Mouse (Mus musculus) forebrain, postnatal 0 days (tissue): Measurements from ENCODE around the gene Emilin1. TPM values are rescaled to one million over a fixed set of nuclear protein-coding genes. Genes with fewer than 3 reads are reported as not detected.

ENCODE experiments used
- ATAC-seq: fragments of 200-750 bp; cut with Nextera tagmentation; 2 replicates; pipeline ENCODE4 v1.8.0; 2017; ENCODE audit warnings: mild to moderate bottlenecking, moderate library complexity
- DNase-seq: peaks from one replicate; pipeline ENCODE4 v3.0.0-alpha.2; 2015
- H3K27ac ChIP-seq: fragments of 300-500 bp; sonication (generic); 2 replicates; pipeline ENCODE4 v1.5.1; 2014; ENCODE audit warnings: low read depth, mild to moderate bottlenecking, antibody characterized with exemption, low read length, moderate library complexity, mixed read lengths
- H3K27me3 ChIP-seq: fragments of 300-500 bp; sonication (generic); 2 replicates; pipeline ENCODE4 v1.6.1; 2014; ENCODE audit warnings: mild to moderate bottlenecking, low read length, mixed read lengths; ENCODE audit not compliant: insufficient read depth
- H3K36me3 ChIP-seq: fragments of 300-500 bp; sonication (generic); 2 replicates; pipeline ENCODE4 v1.6.1; 2014; ENCODE audit warnings: mild to moderate bottlenecking, moderate library complexity; ENCODE audit not compliant: insufficient read depth
- H3K4me1 ChIP-seq: fragments of 300-500 bp; sonication (generic); 2 replicates; pipeline ENCODE4 v1.6.1; 2014; ENCODE audit warnings: antibody characterized with exemption; ENCODE audit not compliant: insufficient read depth
- H3K4me2 ChIP-seq: fragments of 300-500 bp; sonication (generic); 2 replicates; pipeline ENCODE4 v1.6.1; 2014; ENCODE audit warnings: low read depth, mild to moderate bottlenecking, moderate library complexity
- H3K4me3 ChIP-seq: fragments of 300-500 bp; sonication (generic); 2 replicates; pipeline ENCODE4 v1.5.1; 2014; ENCODE audit warnings: low read depth, low read length, mixed read lengths
- H3K9ac ChIP-seq: fragments of 300-500 bp; sonication (generic); 2 replicates; pipeline ENCODE4 v1.6.1; 2014; ENCODE audit warnings: mild to moderate bottlenecking
- H3K9me3 ChIP-seq: fragments of 300-500 bp; sonication (generic); 2 replicates; pipeline ENCODE4 v1.6.1; 2016; ENCODE audit warnings: low read length
- CTCF ChIP-seq: sonication (generic); IDR thresholded peaks from 2 replicates; pipeline ENCODE4 v1.5.1; 2016; ENCODE audit warnings: antibody characterized with exemption, control low read depth, low read depth
- WGBS: fragments of 180-500 bp; shearing (Covaris S2); extraction: QIAGEN DNeasy Blood & Tissue Kit; methylation state at CpG from one replicate; pipeline ENCODE4 v1.1.7; 2014; 5-methylcytosine and 5-hydroxymethylcytosine counted together
- polyA plus RNA-seq: library from polyadenylated mRNA; unstranded; fragments of >200 nt; fragmentation: Nextera tagmentation; extraction: Ambion mirVana; gene quantifications from 2 replicates; pipeline ENCODE4 v1.2.1, GENCODE M21; 2015
- total RNA-seq: library from RNA; depleted of rRNA; stranded (reverse); fragments of >200 nt; gene quantifications from 2 replicates; pipeline ENCODE4 v1.2.3, GENCODE M21; 2014

Emilin1 gene
- total and polyA plus RNA-seq, 2 experiments from 2014 or later: 9.6 to 11.3 TPM

GRCm38 (mm10) chr5:30925217-30925616, 12.0 kb downstream of the Emilin1 start:
- no peak for DNase-seq
- no peak overlapping the region for H3K4me2 ChIP-seq
- H3K27me3 ChIP-seq: no peaks in the 10 kb centered on the region
- no peak for TF ChIP-seq CTCF
- no peak for ATAC-seq
- 0 out of 2 replicates have a peak, but pooled peaks cover 4% of the 10 kb centered on the region for H3K4me1 ChIP-seq
- no peaks in the 10 kb centered on the region for H3K36me3 ChIP-seq
- H3K27ac ChIP-seq: no peak overlapping the region
- no peaks in the 10 kb centered on the region for H3K9me3 ChIP-seq
- WGBS: 95% methylated on average over 5 of the region's 5 CpGs
- H3K9ac ChIP-seq: no peak overlapping the region
- H3K4me3 ChIP-seq: no peak overlapping the region

GRCm38 (mm10) chr5:30926073-30926472, 12.9 kb downstream of the Emilin1 start:
- no peaks in the 10 kb centered on the region for H3K36me3 ChIP-seq
- 74% methylated on average over 2 of the region's 2 CpGs for WGBS
- H3K4me3 ChIP-seq: no peak overlapping the region
- H3K9ac ChIP-seq: no peak overlapping the region
- H3K4me2 ChIP-seq: no peak overlapping the region
- H3K4me1 ChIP-seq: 0 out of 2 replicates have a peak, but pooled peaks cover 4% of the 10 kb centered on the region
- H3K9me3 ChIP-seq: no peaks in the 10 kb centered on the region
- no peaks in the 10 kb centered on the region for H3K27me3 ChIP-seq
- no peak for ATAC-seq
- DNase-seq: no peak
- H3K27ac ChIP-seq: no peak overlapping the region
- TF ChIP-seq CTCF: no peak

- no peak overlapping the region for H3K9ac ChIP-seq
- TF ChIP-seq CTCF: no peak
- DNase-seq (peak; percentile 67), ATAC-seq (peak; percentile 87)
- H3K27me3 ChIP-seq: no peaks in the 10 kb centered on the region
- no peak overlapping the region for H3K4me3 ChIP-seq
- H3K4me2 ChIP-seq: peak overlapping the region; percentile 21; the same call in 1 of the 2 replicates
- H3K9me3 ChIP-seq: no peaks in the 10 kb centered on the region
- no peak overlapping the region for H3K27ac ChIP-seq
- H3K4me1 ChIP-seq: no peaks in the 10 kb centered on the region
- 42% methylated on average over 7 of the region's 7 CpGs for whole genome bisulfite sequencing
- peaks cover 2% of the 10 kb centered on the region; the same call in 1 of the 2 replicates for H3K36me3 ChIP-seq
These were observed 14.8 kb downstream of the Emilin1 start for GRCm38 (mm10) chr5:30927945-30928529.

- Histone ChIP-seq H3K36me3 (peaks cover 8% of the 10 kb centered on the region; the same call in 1 of the 2 replicates), H3K4me2 (no peak overlapping the region), H3K27me3 (no peaks in the 10 kb centered on the region), H3K4me3 (no peak overlapping the region), H3K27ac (no peak overlapping the region), H3K9me3 (no peaks in the 10 kb centered on the region), H3K4me1 (no peaks in the 10 kb centered on the region), H3K9ac (no peak overlapping the region)
- peak; percentile 80 for TF ChIP-seq CTCF
- 35% methylated on average over 4 of the region's 4 CpGs for WGBS
- ATAC-seq (peak; percentile 66), DNase-seq (peak; percentile 84)
These were observed 16.9 kb downstream of the Emilin1 start for GRCm38 (mm10) chr5:30930121-30930520.

- DNase-seq: no peak
- Histone ChIP-seq H3K9me3 (no peaks in the 10 kb centered on the region), H3K36me3 (peaks cover 8% of the 10 kb centered on the region; the same call in 1 of the 2 replicates), H3K27ac (no peak overlapping the region), H3K4me1 (no peaks in the 10 kb centered on the region), H3K4me2 (no peak overlapping the region), H3K4me3 (no peak overlapping the region), H3K27me3 (no peaks in the 10 kb centered on the region), H3K9ac (no peak overlapping the region)
- no peak for ATAC-seq
- WGBS: 65% methylated on average over 6 of the region's 6 CpGs
- no peak for TF ChIP-seq CTCF
These were observed 17.6 kb downstream of the Emilin1 start for GRCm38 (mm10) chr5:30930846-30931245.

- no peaks in the 10 kb centered on the region for H3K9me3 ChIP-seq
- no peak overlapping the region for H3K4me3 ChIP-seq
- H3K4me2 ChIP-seq: no peak overlapping the region
- H3K36me3 ChIP-seq: peaks cover 8% of the 10 kb centered on the region; the same call in 1 of the 2 replicates
- ATAC-seq (no peak), DNase-seq (no peak)
- 87% methylated on average over 4 of the region's 4 CpGs for WGBS
- TF ChIP-seq CTCF: no peak
- no peak overlapping the region for H3K9ac ChIP-seq
- no peak overlapping the region for H3K27ac ChIP-seq
- no peaks in the 10 kb centered on the region for H3K4me1 ChIP-seq
- no peaks in the 10 kb centered on the region for H3K27me3 ChIP-seq
These were observed 18.2 kb downstream of the Emilin1 start for GRCm38 (mm10) chr5:30931378-30931777.

- Histone ChIP-seq H3K4me3 (no peak overlapping the region), H3K27me3 (no peaks in the 10 kb centered on the region), H3K9ac (no peak overlapping the region), H3K36me3 (peaks cover 8% of the 10 kb centered on the region; the same call in 1 of the 2 replicates), H3K27ac (no peak overlapping the region), H3K4me2 (no peak overlapping the region), H3K4me1 (no peaks in the 10 kb centered on the region), H3K9me3 (no peaks in the 10 kb centered on the region)
- 63% methylated on average over 5 of the region's 5 CpGs for WGBS
- DNase-seq (no peak), ATAC-seq (no peak)
- no peak for TF ChIP-seq CTCF
These were observed 20.5 kb downstream of the Emilin1 start for GRCm38 (mm10) chr5:30933705-30934104.
